Mouse (Mus musculus) heart, adult 2 months (tissue): ENCODE data around the gene Lins1. TPM values are rescaled to one million over a fixed set of nuclear protein-coding genes. Genes with fewer than 3 reads are reported as not detected.
A peak's percentile ranks its signal among the peaks of the same experiment; 100 is the strongest.

Experiments
- DNase-seq, 2 experiments: peaks; one replicate each; pipeline ENCODE4 v3.0.0; 2021
- H3K27ac ChIP-seq: fragments of 200-600 bp; 2 replicates; pipeline ENCODE4 v1.8.1; 2022
- H3K27me3 ChIP-seq: fragments of 200-500 bp; 2 replicates; pipeline ENCODE4 v1.6.1; 2012; ENCODE audit warnings: mild to moderate bottlenecking, low read length, inconsistent platforms, mixed read lengths; ENCODE audit not compliant: control insufficient read depth, insufficient read depth
- H3K36me3 ChIP-seq: fragments of 200-500 bp; 2 replicates; pipeline ENCODE4 v1.6.1; 2012; ENCODE audit warnings: low read length, inconsistent platforms; ENCODE audit not compliant: control insufficient read depth, insufficient read depth
- H3K4me1 ChIP-seq: fragments of 200-500 bp; 2 replicates; pipeline ENCODE4 v1.6.1; 2011; ENCODE audit warnings: low read length; ENCODE audit not compliant: control insufficient read depth, insufficient read depth
- H3K4me3 ChIP-seq: fragments of 200-600 bp; 2 replicates; pipeline ENCODE4 v1.8.1; 2022
- H3K79me2 ChIP-seq: fragments of 200-500 bp; replicated peaks from 2 replicates; pipeline ENCODE4 v1.6.1; 2012; ENCODE audit warnings: mild to moderate bottlenecking, inconsistent platforms, low read length, moderate library complexity, mixed read lengths; ENCODE audit not compliant: control insufficient read depth, insufficient read depth
- H3K9ac ChIP-seq: fragments of 200-500 bp; 2 replicates; pipeline ENCODE4 v1.6.1; 2012; ENCODE audit warnings: low read depth, mild to moderate bottlenecking, control low read depth, inconsistent platforms, low read length, mixed read lengths
- CTCF ChIP-seq: fragments of 200-600 bp; IDR thresholded peaks from 2 replicates; pipeline ENCODE4 v1.8.1; 2022; ENCODE audit warnings: antibody characterized with exemption, mild to moderate bottlenecking, moderate library complexity
- EP300 ChIP-seq: fragments of 200-500 bp; IDR thresholded peaks from 2 replicates; pipeline ENCODE4 v1.6.1; 2011; ENCODE audit warnings: low read depth, low read length, control low read depth; ENCODE audit not compliant: insufficient read depth
- POLR2A ChIP-seq: fragments of 200-500 bp; IDR thresholded peaks from 2 replicates; pipeline ENCODE4 v1.6.1; 2011; ENCODE audit warnings: mild to moderate bottlenecking, low read depth, low read length, control low read depth; ENCODE audit not compliant: insufficient read depth
- WGBS: fragments of 180-500 bp; shearing (Covaris S2); methylation state at CpG from one replicate; pipeline ENCODE4 v1.1.7; 2018; 5-methylcytosine and 5-hydroxymethylcytosine counted together
- intact Hi-C: fragments of 180-260 bp; cut with DNase I; formaldehyde crosslinking; loops from one replicate; pipeline ENCODE4 v1.15.1; 2025
- long read RNA-seq: library from polyadenylated mRNA; stranded (forward); transcript quantifications from one replicate; pipeline ENCODE4 v2.0.0, GENCODE M21; 2021
- polyA plus RNA-seq: library from polyadenylated mRNA; depleted of rRNA; stranded (reverse); fragments of >200 nt; gene quantifications from 2 replicates; pipeline ENCODE4 v1.2.3, GENCODE M21; 2012; rRNA removed
- total RNA-seq, 2 experiments: library from RNA; stranded (reverse); gene quantifications; 2 replicates each; pipeline ENCODE4 v1.2.3; 2021

The Lins1 gene
- total RNA-seq (1 to 10 TPM; 3.0 to 3.5 TPM), polyA plus RNA-seq (3.2 and 6.5 TPM in 2 replicates)
- long read RNA-seq, full-length matches to known transcripts: 1 of 2 reads
- long read RNA-seq, partial matches to known transcripts: 0 of 2 reads
- long read RNA-seq, other reads (novel, unspliced or antisense): 1 of 2 reads

- peak within 1 kb of the TSS; percentile 87 for H3K27ac ChIP-seq
- peaks cover 2% of the 10 kb centered on the region; the same call in 1 of the 2 replicates for H3K36me3 ChIP-seq
- WGBS: under 1% methylated on average over 52 of the region's 52 CpGs
- no peaks in the 10 kb centered on the region for H3K27me3 ChIP-seq
- H3K4me3 ChIP-seq: peak within 1 kb of the TSS; percentile 68
- peak within 1 kb of the TSS; percentile 90 for H3K9ac ChIP-seq
- TF ChIP-seq CTCF (peak; percentile 45), EP300 (no peak), POLR2A (peak; percentile 62)
- peaks cover 4% of the 10 kb centered on the region for H3K4me1 ChIP-seq
- DNase-seq: peak; percentile 95 to 99
- no peaks in the 10 kb centered on the region; the same call in 1 of the 2 replicates for H3K79me2 ChIP-seq
- intact Hi-C loops: no loop called here
Measured at GRCm38 (mm10) chr7:66689620-66690360, at the start of gene Lins1. Gene Lins1, plus strand, starts transcription at chr7:66689889.

GRCm38 (mm10) chr7:66645736-66646135, 44.0 kb upstream of the Lins1 start:
- Histone ChIP-seq H3K9ac (no peak overlapping the region), H3K4me1 (no peaks in the 10 kb centered on the region), H3K79me2 (no peaks in the 10 kb centered on the region), H3K27me3 (no peaks in the 10 kb centered on the region), H3K36me3 (no peaks in the 10 kb centered on the region), H3K27ac (no peak overlapping the region), H3K4me3 (no peak overlapping the region)
- no peak for TF ChIP-seq CTCF
- no peak for TF ChIP-seq POLR2A
- no peak for TF ChIP-seq EP300
- DNase-seq: no peak
- WGBS: 100% methylated on average over 2 of the region's 2 CpGs
- intact Hi-C loops: no loop called here

- no peak overlapping the region for H3K9ac ChIP-seq
- H3K27me3 ChIP-seq: no peaks in the 10 kb centered on the region
- no peak for DNase-seq
- no peaks in the 10 kb centered on the region for H3K36me3 ChIP-seq
- no peak overlapping the region for H3K4me3 ChIP-seq
- H3K4me1 ChIP-seq: no peaks in the 10 kb centered on the region
- H3K27ac ChIP-seq: no peak overlapping the region
- intact Hi-C loops: no loop called here
- TF ChIP-seq EP300: no peak
- TF ChIP-seq CTCF: no peak
- no peak for TF ChIP-seq POLR2A
- WGBS: 85% methylated on average over 2 of the region's 2 CpGs
- no peaks in the 10 kb centered on the region for H3K79me2 ChIP-seq
Measured at GRCm38 (mm10) chr7:66649181-66649580, 40.5 kb upstream of the Lins1 start.

GRCm38 (mm10) chr7:66650883-66651282, 38.8 kb upstream of the Lins1 start:
- WGBS: 88% methylated on average over 5 of the region's 5 CpGs
- no peak for DNase-seq
- Histone ChIP-seq H3K27me3 (no peaks in the 10 kb centered on the region), H3K4me1 (no peaks in the 10 kb centered on the region), H3K9ac (no peak overlapping the region), H3K4me3 (no peak overlapping the region), H3K79me2 (peaks cover 2% of the 10 kb centered on the region; the same call in 1 of the 2 replicates), H3K36me3 (no peaks in the 10 kb centered on the region), H3K27ac (no peak overlapping the region)
- intact Hi-C loops: no loop called here
- no peak for TF ChIP-seq EP300
- TF ChIP-seq CTCF: no peak
- TF ChIP-seq POLR2A: no peak

- DNase-seq: no peak
- H3K9ac ChIP-seq: no peak overlapping the region
- no peaks in the 10 kb centered on the region for H3K4me1 ChIP-seq
- no peak overlapping the region for H3K27ac ChIP-seq
- peaks cover 2% of the 10 kb centered on the region; the same call in 1 of the 2 replicates for H3K79me2 ChIP-seq
- TF ChIP-seq CTCF (no peak), EP300 (no peak), POLR2A (no peak)
- 81% methylated on average over 4 of the region's 4 CpGs for WGBS
- H3K36me3 ChIP-seq: no peaks in the 10 kb centered on the region
- H3K27me3 ChIP-seq: no peaks in the 10 kb centered on the region
- H3K4me3 ChIP-seq: no peak overlapping the region
- intact Hi-C loops: no loop called here
Measured at GRCm38 (mm10) chr7:66652216-66652615, 37.5 kb upstream of the Lins1 start.

GRCm38 (mm10) chr7:66653596-66653995, 36.1 kb upstream of the Lins1 start:
- Histone ChIP-seq H3K4me3 (no peak overlapping the region), H3K9ac (no peak overlapping the region), H3K27ac (no peak overlapping the region), H3K36me3 (no peaks in the 10 kb centered on the region), H3K4me1 (no peaks in the 10 kb centered on the region), H3K79me2 (peaks cover 3% of the 10 kb centered on the region), H3K27me3 (no peaks in the 10 kb centered on the region)
- DNase-seq: no peak
- no peak for TF ChIP-seq CTCF
- TF ChIP-seq EP300: no peak
- no peak for TF ChIP-seq POLR2A
- intact Hi-C loops: no loop called here
- 94% methylated on average over 9 of the region's 9 CpGs for WGBS
